Mouse (Mus musculus): ENCODE measurements around the gene Psd4.

DNA sequence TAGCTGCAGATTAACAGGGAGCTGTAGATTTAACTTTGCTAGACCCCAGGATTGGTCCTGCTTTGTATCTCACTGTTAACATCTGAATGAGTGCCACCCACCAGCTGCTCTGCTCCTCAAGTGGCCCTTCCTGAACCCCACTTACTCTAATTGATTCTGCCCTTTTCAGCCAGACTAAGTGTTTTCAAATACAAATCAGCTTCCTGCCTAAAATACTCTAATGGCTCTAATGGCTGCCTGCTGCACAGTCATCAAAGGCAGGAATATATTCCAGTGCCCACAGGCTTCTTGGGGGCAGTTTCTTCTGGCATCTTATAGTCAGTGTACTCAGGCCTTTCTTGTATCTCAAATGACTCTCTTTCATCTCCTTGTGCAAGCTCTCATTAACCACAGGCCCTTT, 74.5 kb downstream of the Psd4 start:
- TF ChIP-seq CTCF (IDR thresholded peaks at IDR 0.05; ENCODE audit: control insufficient read depth, insufficient read depth, insufficient replicate concordance, low read depth, low read length) (no peak), POLR2A (IDR thresholded peaks at IDR 0.05; ENCODE audit: control insufficient read depth, low read depth, low read length) (no peak)
